Mouse (Mus musculus): Measurements from ENCODE around the gene Nectin1.

DNA sequence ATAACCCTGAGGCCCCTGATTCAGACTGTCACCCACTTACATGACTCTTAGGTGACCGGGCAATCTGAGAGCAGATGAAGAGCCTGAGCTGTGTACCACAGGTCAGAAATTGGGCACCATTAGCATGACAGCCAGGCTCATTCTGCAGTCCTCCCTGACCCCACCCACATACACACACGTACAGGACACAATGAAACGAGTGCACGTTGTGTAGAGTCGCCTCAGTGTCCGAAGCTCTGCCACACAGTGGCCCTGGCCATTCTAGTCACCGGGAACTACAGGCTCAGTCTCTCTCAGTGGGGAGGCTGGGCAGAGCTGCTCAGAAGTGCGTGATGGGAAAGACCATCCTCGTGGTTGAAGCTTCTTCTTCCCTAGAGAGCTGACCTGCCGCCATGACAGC, 44.9 kb upstream of the Nectin1 start:
- TF ChIP-seq CTCF (IDR thresholded peaks at IDR 0.05; ENCODE audit: control insufficient read depth, insufficient read depth, low read length) (no peak), POLR2A (IDR thresholded peaks at IDR 0.05; ENCODE audit: borderline replicate concordance, control insufficient read depth, low read depth, low read length) (no peak)

All from bone marrow, adult 2 months (tissue).